9 mouse cellular contexts compared by ENCODE assay signal in the genomic region with DNA sequence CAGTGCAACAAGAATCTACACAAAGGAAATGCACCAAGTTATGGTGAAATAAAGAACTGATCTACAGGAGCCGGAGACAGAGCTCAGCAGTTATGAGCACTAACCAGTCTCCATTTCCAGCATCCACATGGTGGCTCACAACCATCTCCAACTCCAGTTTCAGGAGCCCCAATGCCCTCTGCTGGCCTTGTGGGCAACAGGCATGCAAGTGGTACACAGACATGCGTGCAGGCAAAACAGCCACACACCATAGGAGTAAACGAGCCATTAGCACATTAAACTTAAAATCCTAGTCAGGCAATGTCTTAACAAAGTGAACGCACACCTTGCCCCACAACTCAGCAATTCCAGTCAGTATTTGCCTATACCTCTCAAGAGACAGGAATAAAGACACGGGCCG. TPM values are rescaled to one million over a fixed set of nuclear protein-coding genes. Genes with fewer than 3 reads are reported as not detected.
DNase-seq lines count a peak whose midpoint lies in the region; ATAC-seq and TF ChIP-seq lines count a peak whose summit lies in the region.
"Had no signal": no experiment of that assay in that cellular context is flagged by ENCODE, and none has a peak within 500 bp of the region (broad histone marks: within the 10 kb centered on the region; RNA-seq: fewer than 3 reads in every experiment).

No protein-coding gene starts in this region.

- TF ChIP-seq CTCF in heart, adult 2 months (IDR thresholded peaks at IDR 0.05) = peak; percentile 52
- TF ChIP-seq CTCF in testis, adult 2 months (IDR thresholded peaks at IDR 0.05; ENCODE audit: control insufficient read depth, insufficient read depth, insufficient replicate concordance, low read depth, low read length) = peak; percentile 32; the same call in 1 of the 2 replicates

- no peak overlapping the region for H3K4me2 ChIP-seq in embryonic facial prominence, embryonic 11.5 days (ENCODE audit: low read depth, low read length)
- no peak overlapping the region for H3K4me2 ChIP-seq in heart, embryonic 12.5 days
- H3K4me2 ChIP-seq: liver, embryonic 15.5 days had no signal

- no peaks in the 10 kb centered on the region for H3K9me3 ChIP-seq in heart, embryonic 10.5 days
- no peaks in the 10 kb centered on the region for H3K9me3 ChIP-seq in embryonic facial prominence, embryonic 11.5 days (replicated peaks; ENCODE audit: control insufficient read depth, low read length)
- no peaks in the 10 kb centered on the region for H3K9me3 ChIP-seq in heart, embryonic 12.5 days (replicated peaks)
- H3K9me3 ChIP-seq: liver, embryonic 15.5 days had no signal

- no peaks in the 10 kb centered on the region for H3K79me2 ChIP-seq in heart, adult 2 months (replicated peaks; ENCODE audit: control insufficient read depth, insufficient read depth, low read length)

- H3K9ac ChIP-seq in heart, adult 2 months (ENCODE audit: low read depth, low read length) = no peak overlapping the region
- no peak overlapping the region for H3K9ac ChIP-seq in embryonic facial prominence, embryonic 11.5 days (replicated peaks; ENCODE audit: low read length)
- H3K9ac ChIP-seq in heart, embryonic 12.5 days = no peak overlapping the region
- H3K9ac ChIP-seq: liver, embryonic 15.5 days had no signal

- no peak for TF ChIP-seq EP300 in heart, adult 2 months (IDR thresholded peaks at IDR 0.05; ENCODE audit: insufficient read depth, low read depth, low read length)

- 80% methylated on average over 6 of the region's 6 CpGs for WGBS in heart, adult 2 months
- 85% methylated on average over 6 of the region's 6 CpGs for WGBS in heart, embryonic 10.5 days
- WGBS in embryonic facial prominence, embryonic 11.5 days = 82% methylated on average over 6 of the region's 6 CpGs
- 81% methylated on average over 6 of the region's 6 CpGs for WGBS in heart, embryonic 12.5 days

- no peak for TF ChIP-seq POLR2A in heart, adult 2 months (IDR thresholded peaks at IDR 0.05; ENCODE audit: insufficient read depth, low read depth, low read length)
- TF ChIP-seq POLR2A in testis, adult 2 months (IDR thresholded peaks at IDR 0.05; ENCODE audit: control insufficient read depth, low read depth, low read length) = no peak

- no peak for ATAC-seq in embryonic facial prominence, embryonic 11.5 days (replicated peaks; ENCODE audit: insufficient number of reproducible peaks, low FRiP score, low TSS enrichment, low read depth)
- no peak for ATAC-seq in heart, embryonic 12.5 days (ENCODE audit: insufficient number of reproducible peaks, low FRiP score)

- no peaks in the 10 kb centered on the region for H3K27me3 ChIP-seq in heart, adult 2 months (ENCODE audit: control insufficient read depth, insufficient read depth, low read length)
- H3K27me3 ChIP-seq in heart, embryonic 10.5 days (ENCODE audit: insufficient read depth, poor library complexity, severe bottlenecking) = no peaks in the 10 kb centered on the region
- H3K27me3 ChIP-seq in testis, adult 2 months (ENCODE audit: control insufficient read depth, insufficient read depth, low read length) = no peaks in the 10 kb centered on the region
- H3K27me3 ChIP-seq in embryonic facial prominence, embryonic 11.5 days (ENCODE audit: control insufficient read depth, insufficient read depth, low read length) = no peaks in the 10 kb centered on the region
- H3K27me3 ChIP-seq in heart, embryonic 12.5 days (replicated peaks) = no peaks in the 10 kb centered on the region
- H3K27me3 ChIP-seq: liver, embryonic 15.5 days had no signal

- no peak overlapping the region for H3K4me3 ChIP-seq in heart, adult 2 months
- H3K4me3 ChIP-seq in heart, embryonic 10.5 days = no peak overlapping the region
- no peak overlapping the region for H3K4me3 ChIP-seq in testis, adult 2 months (ENCODE audit: control insufficient read depth, low read depth, low read length)
- no peak overlapping the region for H3K4me3 ChIP-seq in embryonic facial prominence, embryonic 11.5 days (ENCODE audit: low read depth, low read length)
- no peak overlapping the region for H3K4me3 ChIP-seq in heart, embryonic 12.5 days
- H3K4me3 ChIP-seq: liver, embryonic 15.5 days had no signal

- intact Hi-C loops in heart, adult 2 months (cut with DNase I) = no loop called here

- no peak overlapping the region for H3K27ac ChIP-seq in heart, adult 2 months
- H3K27ac ChIP-seq in heart, embryonic 10.5 days = no peak overlapping the region
- no peak overlapping the region for H3K27ac ChIP-seq in testis, adult 2 months (ENCODE audit: control insufficient read depth, insufficient read depth, low read depth, low read length)
- H3K27ac ChIP-seq in embryonic facial prominence, embryonic 11.5 days (replicated peaks; ENCODE audit: low read depth, low read length) = no peak overlapping the region
- H3K27ac ChIP-seq in heart, embryonic 12.5 days (ENCODE audit: poor library complexity, severe bottlenecking) = no peak overlapping the region
- H3K27ac ChIP-seq: liver, embryonic 15.5 days had no signal

- peak in 1 of 2 experiments; percentile 22 for DNase-seq in heart, adult 2 months
- DNase-seq in heart, embryonic 10.5 days (ENCODE audit: low spot score) = no peak
- no peak for DNase-seq in testis, postnatal 14 days (ENCODE audit: low spot score)
- peak; percentile 12 for DNase-seq in embryonic facial prominence, embryonic 11.5 days (ENCODE audit: low spot score)
- no peak for DNase-seq in right cerebral cortex, adult 18-20 months
- no peak for DNase-seq in natural killer cell, adult 2 months (ENCODE audit: low spot score in 2 of 2)

- H3K4me1 ChIP-seq in heart, adult 2 months (ENCODE audit: control insufficient read depth, insufficient read depth, low read length) = no peaks in the 10 kb centered on the region
- H3K4me1 ChIP-seq in heart, embryonic 10.5 days = peaks cover 7% of the 10 kb centered on the region
- peaks cover 2% of the 10 kb centered on the region for H3K4me1 ChIP-seq in testis, adult 2 months (ENCODE audit: control insufficient read depth, insufficient read depth, low read length)
- no peaks in the 10 kb centered on the region for H3K4me1 ChIP-seq in embryonic facial prominence, embryonic 11.5 days (ENCODE audit: control insufficient read depth, insufficient read depth, low read length)
- peaks cover 13% of the 10 kb centered on the region; the same call in 1 of the 2 replicates for H3K4me1 ChIP-seq in heart, embryonic 12.5 days (replicated peaks)

- no peaks in the 10 kb centered on the region for H3K36me3 ChIP-seq in heart, adult 2 months (ENCODE audit: control insufficient read depth, insufficient read depth, low read length)
- no peaks in the 10 kb centered on the region for H3K36me3 ChIP-seq in heart, embryonic 10.5 days
- no peaks in the 10 kb centered on the region for H3K36me3 ChIP-seq in testis, adult 2 months (ENCODE audit: control insufficient read depth, insufficient read depth, low read length)
- H3K36me3 ChIP-seq in embryonic facial prominence, embryonic 11.5 days (replicated peaks; ENCODE audit: control insufficient read depth, insufficient read depth, low read depth, low read length) = no peaks in the 10 kb centered on the region
- no peaks in the 10 kb centered on the region for H3K36me3 ChIP-seq in heart, embryonic 12.5 days
- H3K36me3 ChIP-seq: liver, embryonic 15.5 days had no signal

RNA-seq across cellular contexts. Expression of a gene that starts 4.1 kb away (rescaled TPM):
- total RNA-seq in heart, adult 2 months (2021) = 100 to 1,000 TPM; 713 to 821 TPM
- 933 and 1,030 TPM in 2 replicates for polyA plus RNA-seq in heart, adult 2 months (2012; rRNA removed)
- 140 and 172 TPM in 2 replicates for polyA plus RNA-seq in heart, embryonic 10.5 days (2016; fragmentation: Nextera tagmentation; extraction: Ambion mirVana)
- 897 and 985 TPM in 2 replicates for polyA plus RNA-seq in testis, adult 2 months (2012; rRNA removed)
- 113 and 149 TPM in 2 replicates for polyA plus RNA-seq in embryonic facial prominence, embryonic 11.5 days (2014; fragmentation: Nextera tagmentation; extraction: Ambion mirVana)
- polyA plus RNA-seq in heart, embryonic 12.5 days (2016; fragmentation: Nextera tagmentation; extraction: Ambion mirVana) = 228 and 252 TPM in 2 replicates

RNA-seq across cellular contexts. Expression of a gene that starts 35.6 kb away (rescaled TPM):
- total RNA-seq in heart, adult 2 months (2021) = 100 to 1,000 TPM; 163 to 165 TPM
- 359 and 543 TPM in 2 replicates for polyA plus RNA-seq in heart, adult 2 months (2012; rRNA removed)
- 380 and 389 TPM in 2 replicates for polyA plus RNA-seq in heart, embryonic 10.5 days (2016; fragmentation: Nextera tagmentation; extraction: Ambion mirVana)
- polyA plus RNA-seq in testis, adult 2 months (2012; rRNA removed) = 53.6 and 60.8 TPM in 2 replicates
- polyA plus RNA-seq in embryonic facial prominence, embryonic 11.5 days (2014; fragmentation: Nextera tagmentation; extraction: Ambion mirVana) = 515 and 533 TPM in 2 replicates
- 341 and 361 TPM in 2 replicates for polyA plus RNA-seq in heart, embryonic 12.5 days (2016; fragmentation: Nextera tagmentation; extraction: Ambion mirVana)
